Mouse (Mus musculus) forebrain, embryonic 12.5 days (tissue): ENCODE measurements at regions not wholly inside any gene's neighbourhood (a gene's known extent, or its start where the extent isn't known, plus 50 kb on each side); places are given as distances from the start of the nearest gene placed in this dataset.

ENCODE experiments used
- ATAC-seq: fragments of 200-750 bp; cut with Nextera tagmentation; 2 replicates; pipeline ENCODE4 v1.8.0; 2017; ENCODE audit warnings: moderate TSS enrichment; ENCODE audit not compliant: low FRiP score
- H3K27ac ChIP-seq: fragments of 300-500 bp; sonication (generic); 2 replicates; pipeline ENCODE4 v1.5.1; 2016; ENCODE audit warnings: mild to moderate bottlenecking
- H3K27me3 ChIP-seq: fragments of 300-500 bp; sonication (generic); 2 replicates; pipeline ENCODE4 v1.6.1; 2016; ENCODE audit warnings: mild to moderate bottlenecking
- H3K36me3 ChIP-seq: fragments of 300-500 bp; sonication (generic); replicated peaks from 2 replicates; pipeline ENCODE4 v1.6.1; 2016; ENCODE audit warnings: mild to moderate bottlenecking
- H3K4me1 ChIP-seq: fragments of 300-500 bp; sonication (generic); 2 replicates; pipeline ENCODE4 v1.6.1; 2016
- H3K4me2 ChIP-seq: fragments of 300-500 bp; sonication (generic); 2 replicates; pipeline ENCODE4 v1.6.1; 2016; ENCODE audit warnings: mild to moderate bottlenecking, moderate library complexity
- H3K4me3 ChIP-seq: fragments of 300-500 bp; sonication (generic); replicated peaks from 2 replicates; pipeline ENCODE4 v1.5.1; 2016; ENCODE audit warnings: mild to moderate bottlenecking
- H3K9ac ChIP-seq: fragments of 300-500 bp; sonication (generic); 2 replicates; pipeline ENCODE4 v1.6.1; 2016; ENCODE audit warnings: mild to moderate bottlenecking
- H3K9me3 ChIP-seq: fragments of 300-500 bp; sonication (generic); 2 replicates; pipeline ENCODE4 v1.6.1; 2016
- WGBS: fragments of 180-500 bp; shearing (Covaris S2); methylation state at CpG from one replicate; pipeline ENCODE4 v1.1.7; 2016; 5-methylcytosine and 5-hydroxymethylcytosine counted together

DNA sequence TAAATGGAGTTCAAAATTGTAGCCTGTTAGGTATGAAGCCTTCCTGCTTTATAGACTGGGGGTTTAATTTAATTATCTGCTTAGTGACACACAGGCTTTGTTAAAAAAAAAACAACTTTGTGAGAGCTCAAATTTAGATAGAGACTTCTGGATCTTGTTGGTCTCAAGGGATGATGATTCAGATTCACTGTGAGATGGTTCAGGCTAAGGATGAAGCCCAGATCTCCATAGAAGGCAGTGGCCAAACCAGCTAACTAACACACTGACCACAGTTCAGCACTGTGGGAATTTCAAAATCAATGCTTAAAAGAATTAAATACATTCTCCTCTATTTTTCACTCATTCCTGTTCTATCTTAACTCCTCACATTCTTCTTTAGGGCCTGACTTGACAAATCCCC, 395.7 kb upstream of the Zeb2 start:
- no peaks in the 10 kb centered on the region for H3K9me3 ChIP-seq
- H3K27me3 ChIP-seq: no peaks in the 10 kb centered on the region
- H3K36me3 ChIP-seq: no peaks in the 10 kb centered on the region
- H3K4me3 ChIP-seq: no peak overlapping the region
- H3K4me1 ChIP-seq: no peaks in the 10 kb centered on the region
- no peak overlapping the region for H3K4me2 ChIP-seq
- H3K27ac ChIP-seq: no peak overlapping the region
- H3K9ac ChIP-seq: no peak overlapping the region
- no peak for ATAC-seq

DNA sequence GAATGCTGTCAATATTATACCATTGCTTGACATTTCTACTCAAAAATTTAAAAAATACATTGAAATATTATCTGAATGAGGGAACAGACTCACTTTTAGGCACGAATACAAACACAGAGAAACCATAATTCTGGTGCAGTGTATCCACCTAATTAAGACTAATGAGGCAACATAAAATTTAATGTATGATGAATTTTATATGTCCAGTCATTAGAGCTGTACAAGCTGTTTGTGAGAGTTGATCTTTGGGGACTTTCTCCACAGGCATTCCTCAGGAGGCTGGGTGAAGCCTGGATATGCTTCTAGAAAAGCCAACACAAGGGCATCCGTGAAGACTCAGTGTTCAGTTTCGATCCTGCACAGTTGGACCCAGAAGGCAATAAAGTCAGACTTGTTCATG, 394.6 kb upstream of the Zeb2 start:
- Histone ChIP-seq H3K4me2 (no peak overlapping the region), H3K4me3 (no peak overlapping the region), H3K27me3 (no peaks in the 10 kb centered on the region), H3K36me3 (no peaks in the 10 kb centered on the region), H3K4me1 (no peaks in the 10 kb centered on the region), H3K9ac (no peak overlapping the region), H3K9me3 (no peaks in the 10 kb centered on the region), H3K27ac (no peak overlapping the region)
- no peak for ATAC-seq
- 86% methylated on average over 3 of the region's 3 CpGs for WGBS

DNA sequence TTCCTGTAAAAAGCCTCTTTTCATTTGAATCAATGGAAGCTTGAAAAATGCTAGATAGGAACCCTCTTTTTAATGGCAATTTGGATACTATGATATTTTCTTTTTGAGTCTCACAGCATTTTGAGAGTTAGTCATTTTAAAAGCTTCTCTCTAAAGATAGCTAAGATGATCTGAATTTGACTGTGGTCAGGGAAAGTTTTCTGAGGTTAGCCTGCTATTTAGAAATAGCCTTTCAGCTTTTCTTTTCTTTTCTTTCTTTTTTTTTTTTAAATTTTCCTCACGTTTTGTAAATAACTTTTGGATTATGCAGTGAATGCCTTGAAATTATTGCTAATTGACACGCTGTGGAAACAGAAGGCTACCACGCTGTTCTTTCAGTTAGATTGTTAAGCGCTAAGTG, 387.3 kb upstream of the Zeb2 start:
- Histone ChIP-seq H3K9me3 (no peaks in the 10 kb centered on the region), H3K4me3 (no peak overlapping the region), H3K9ac (no peak overlapping the region), H3K36me3 (no peaks in the 10 kb centered on the region), H3K27me3 (no peaks in the 10 kb centered on the region), H3K4me1 (no peaks in the 10 kb centered on the region), H3K27ac (no peak overlapping the region), H3K4me2 (no peak overlapping the region)
- ATAC-seq: no peak
- WGBS: 84% methylated on average over 4 of the region's 4 CpGs

DNA sequence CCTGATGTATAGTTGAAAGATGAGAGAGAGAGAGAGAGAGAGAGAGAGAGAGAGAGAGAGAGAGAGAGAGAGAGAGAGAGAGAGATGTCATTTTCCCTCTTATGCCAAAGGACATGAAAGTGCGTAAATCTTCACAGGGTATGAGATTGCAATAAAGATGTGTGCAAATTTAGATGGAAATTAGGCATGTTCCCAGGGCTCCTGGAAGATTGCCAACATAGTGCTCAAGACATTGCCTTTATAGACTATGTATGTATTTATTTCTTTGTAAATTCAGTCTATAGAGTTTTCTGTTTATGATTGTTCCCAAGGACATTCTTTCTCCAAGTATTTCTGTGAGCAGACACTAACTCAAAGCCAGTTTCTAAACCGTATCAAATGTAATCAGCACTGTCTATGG, 376.5 kb upstream of the Zeb2 start:
- Histone ChIP-seq H3K4me3 (no peak overlapping the region), H3K9me3 (no peaks in the 10 kb centered on the region), H3K9ac (no peak overlapping the region), H3K4me1 (no peaks in the 10 kb centered on the region), H3K4me2 (no peak overlapping the region), H3K27ac (no peak overlapping the region), H3K27me3 (no peaks in the 10 kb centered on the region), H3K36me3 (no peaks in the 10 kb centered on the region)
- WGBS: 88% methylated on average over 2 of the region's 2 CpGs
- ATAC-seq: no peak

DNA sequence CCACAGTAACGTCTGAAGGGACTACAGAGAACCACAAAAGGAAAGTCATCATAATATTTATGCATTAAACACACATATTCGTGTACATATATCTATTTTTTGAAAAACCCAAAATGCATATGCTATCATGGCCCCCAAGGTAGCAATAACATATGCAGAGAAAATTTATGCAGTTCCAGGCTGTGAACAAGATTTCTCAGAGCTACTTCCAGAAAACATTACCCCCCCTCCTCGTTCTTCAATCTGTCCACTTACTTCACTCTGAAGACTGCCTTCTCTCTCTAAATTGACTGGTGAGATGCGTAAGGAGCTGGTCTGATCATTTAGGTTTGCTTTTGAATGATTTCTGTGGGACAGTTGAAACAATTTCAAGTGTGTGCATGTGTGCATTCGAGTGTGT, 369.3 kb upstream of the Zeb2 start:
- Histone ChIP-seq H3K27me3 (no peaks in the 10 kb centered on the region), H3K4me1 (no peaks in the 10 kb centered on the region), H3K4me2 (no peak overlapping the region), H3K9me3 (no peaks in the 10 kb centered on the region), H3K4me3 (no peak overlapping the region), H3K36me3 (no peaks in the 10 kb centered on the region), H3K27ac (no peak overlapping the region), H3K9ac (no peak overlapping the region)
- no peak for ATAC-seq
- WGBS: 87% methylated on average over 5 of the region's 5 CpGs

DNA sequence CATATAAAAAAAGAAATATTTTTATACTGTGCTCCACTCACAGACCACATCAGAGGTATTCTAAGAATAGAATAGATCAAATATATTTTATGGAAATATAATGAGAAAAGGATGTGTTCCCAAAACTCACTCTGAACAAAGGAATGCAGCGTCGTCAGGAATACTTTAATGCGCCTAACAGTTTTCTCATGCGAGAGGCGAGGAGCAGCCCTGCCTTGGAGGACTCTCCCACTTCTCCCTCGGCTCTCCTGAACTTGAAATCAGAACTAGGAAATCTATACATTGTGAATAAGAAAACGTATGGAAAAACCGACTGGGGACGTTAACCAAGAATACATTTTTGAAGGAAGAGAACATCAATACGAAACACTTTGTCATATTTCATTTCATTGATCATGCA, 368.3 kb upstream of the Zeb2 start:
- H3K27ac ChIP-seq: no peak overlapping the region
- no peaks in the 10 kb centered on the region for H3K27me3 ChIP-seq
- no peaks in the 10 kb centered on the region for H3K9me3 ChIP-seq
- no peak overlapping the region for H3K4me3 ChIP-seq
- H3K4me1 ChIP-seq: no peaks in the 10 kb centered on the region
- H3K36me3 ChIP-seq: no peaks in the 10 kb centered on the region
- 66% methylated on average over 10 of the region's 10 CpGs for WGBS
- no peak overlapping the region for H3K9ac ChIP-seq
- no peak overlapping the region for H3K4me2 ChIP-seq
- ATAC-seq: no peak

DNA sequence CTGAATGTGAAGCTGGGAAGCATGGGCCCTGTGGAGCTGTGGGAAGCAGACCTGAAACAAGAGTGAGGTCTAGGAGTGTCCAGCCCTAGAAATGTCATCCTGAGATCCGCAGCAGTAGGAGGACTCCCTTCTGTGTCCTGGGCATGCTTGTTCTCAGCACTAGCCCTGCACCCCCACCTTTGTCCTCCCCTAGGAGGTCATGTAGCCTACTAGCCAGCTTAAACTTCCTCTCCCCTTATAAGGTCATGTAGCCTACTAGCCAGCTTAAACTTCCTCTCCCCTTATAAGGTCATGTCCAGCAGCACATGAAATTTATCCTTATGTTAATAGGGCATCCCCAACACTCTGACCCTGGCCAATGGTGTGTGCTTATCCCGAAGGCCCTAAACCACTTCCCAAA, 363.5 kb upstream of the Zeb2 start:
- no peaks in the 10 kb centered on the region for H3K36me3 ChIP-seq
- 85% methylated on average over 2 of the region's 2 CpGs for WGBS
- H3K4me2 ChIP-seq: no peak overlapping the region
- H3K27me3 ChIP-seq: no peaks in the 10 kb centered on the region
- no peaks in the 10 kb centered on the region for H3K4me1 ChIP-seq
- no peak overlapping the region for H3K9ac ChIP-seq
- no peak for ATAC-seq
- H3K27ac ChIP-seq: no peak overlapping the region
- no peaks in the 10 kb centered on the region for H3K9me3 ChIP-seq
- H3K4me3 ChIP-seq: no peak overlapping the region

DNA sequence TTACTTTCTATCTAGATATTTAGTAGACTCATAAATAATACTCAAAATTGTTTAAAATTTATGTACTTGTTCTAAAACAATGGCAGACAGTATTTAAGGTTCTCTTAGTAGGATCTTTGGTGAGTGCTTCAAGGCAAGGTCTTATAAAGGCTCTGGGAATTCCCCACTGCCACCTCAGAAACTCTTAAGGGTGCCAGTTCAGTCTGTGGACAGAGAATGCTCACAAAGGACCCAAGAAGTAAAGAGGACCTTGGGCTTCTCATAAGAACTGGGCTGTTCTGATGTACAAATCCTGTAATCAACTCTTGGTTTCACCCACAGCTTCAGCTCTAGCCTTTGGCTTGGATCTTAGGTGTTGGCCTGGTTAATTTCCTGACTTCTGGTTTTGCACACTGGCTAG, 358.8 kb upstream of the Zeb2 start:
- Histone ChIP-seq H3K36me3 (no peaks in the 10 kb centered on the region), H3K4me3 (no peak overlapping the region), H3K27me3 (no peaks in the 10 kb centered on the region), H3K27ac (no peak overlapping the region), H3K4me1 (no peaks in the 10 kb centered on the region), H3K4me2 (no peak overlapping the region), H3K9me3 (no peaks in the 10 kb centered on the region), H3K9ac (no peak overlapping the region)
- no peak for ATAC-seq

DNA sequence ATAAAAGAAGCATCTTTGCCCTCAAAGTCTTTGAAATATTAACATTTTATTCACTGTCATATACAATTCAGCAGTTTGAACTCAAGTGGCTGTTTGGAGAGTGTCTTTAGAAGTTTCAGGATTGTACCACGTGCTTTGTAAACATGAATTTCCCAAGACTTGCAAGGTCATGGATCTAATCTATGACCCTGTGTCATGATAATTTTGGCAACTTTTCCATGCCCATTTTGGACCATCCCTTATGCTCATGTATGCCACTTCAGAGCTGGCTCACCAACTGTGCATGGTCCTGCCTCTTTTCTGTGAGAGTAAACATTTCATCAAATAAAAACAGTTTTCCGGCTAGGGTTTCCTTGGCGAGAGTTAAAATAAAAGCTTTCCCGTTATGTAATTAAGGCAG, 347.1 kb upstream of the Zeb2 start:
- no peaks in the 10 kb centered on the region for H3K36me3 ChIP-seq
- no peak overlapping the region for H3K4me3 ChIP-seq
- WGBS: 80% methylated on average over 4 of the region's 4 CpGs
- no peaks in the 10 kb centered on the region for H3K27me3 ChIP-seq
- H3K4me2 ChIP-seq: no peak overlapping the region
- H3K27ac ChIP-seq: no peak overlapping the region
- no peak for ATAC-seq
- no peak overlapping the region for H3K9ac ChIP-seq
- H3K9me3 ChIP-seq: no peaks in the 10 kb centered on the region
- H3K4me1 ChIP-seq: no peaks in the 10 kb centered on the region

DNA sequence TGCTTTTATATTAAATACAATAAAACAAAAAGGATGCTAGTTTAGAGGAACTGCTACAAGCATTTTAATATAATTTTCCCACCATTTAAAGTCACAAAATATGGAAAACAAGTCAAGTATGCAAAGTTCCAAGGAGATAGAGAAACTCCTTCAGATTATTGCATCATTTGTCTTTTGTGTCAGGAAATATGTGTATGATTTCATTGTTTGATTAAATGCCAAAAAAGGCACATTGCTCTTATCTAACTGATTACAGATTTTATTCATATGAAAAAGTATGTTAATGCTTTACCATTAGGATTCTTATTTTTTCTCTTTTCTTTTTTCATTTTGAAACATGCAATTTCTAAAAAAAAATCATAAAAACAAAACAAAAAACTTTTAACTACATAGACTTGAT, 342.2 kb upstream of the Zeb2 start:
- Histone ChIP-seq H3K36me3 (no peaks in the 10 kb centered on the region), H3K4me2 (no peak overlapping the region)

DNA sequence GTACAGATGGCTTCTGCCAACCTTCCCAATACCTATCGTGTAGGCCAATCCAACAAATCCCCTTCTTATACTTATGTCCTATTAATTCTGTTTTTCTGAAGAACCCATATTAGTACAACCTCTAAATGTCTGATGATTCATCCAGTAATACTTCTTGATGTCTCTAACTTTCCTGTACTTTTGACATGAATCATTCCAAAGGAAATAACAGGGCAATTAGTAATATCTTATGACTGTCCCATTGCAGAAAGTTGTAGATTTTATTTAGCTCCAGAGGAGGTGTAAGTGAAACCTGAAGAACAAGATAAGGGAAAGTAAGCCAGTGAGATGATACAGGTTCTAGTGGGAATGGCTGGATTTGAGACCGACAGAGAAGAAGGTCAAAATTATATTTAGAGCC, 337.6 kb upstream of the Zeb2 start:
- WGBS: 87% methylated on average over 2 of the region's 2 CpGs
- Histone ChIP-seq H3K36me3 (no peaks in the 10 kb centered on the region), H3K9me3 (no peaks in the 10 kb centered on the region), H3K27me3 (no peaks in the 10 kb centered on the region), H3K4me1 (no peaks in the 10 kb centered on the region), H3K4me2 (no peak overlapping the region), H3K4me3 (no peak overlapping the region), H3K9ac (no peak overlapping the region), H3K27ac (no peak overlapping the region)
- ATAC-seq: no peak

More for the DNA sequence above, 342.2 kb upstream of the Zeb2 start:
- ATAC-seq: no peak
- Histone ChIP-seq H3K27ac (no peak overlapping the region), H3K9me3 (no peaks in the 10 kb centered on the region), H3K9ac (no peak overlapping the region), H3K4me1 (no peaks in the 10 kb centered on the region), H3K27me3 (no peaks in the 10 kb centered on the region), H3K4me3 (no peak overlapping the region)

DNA sequence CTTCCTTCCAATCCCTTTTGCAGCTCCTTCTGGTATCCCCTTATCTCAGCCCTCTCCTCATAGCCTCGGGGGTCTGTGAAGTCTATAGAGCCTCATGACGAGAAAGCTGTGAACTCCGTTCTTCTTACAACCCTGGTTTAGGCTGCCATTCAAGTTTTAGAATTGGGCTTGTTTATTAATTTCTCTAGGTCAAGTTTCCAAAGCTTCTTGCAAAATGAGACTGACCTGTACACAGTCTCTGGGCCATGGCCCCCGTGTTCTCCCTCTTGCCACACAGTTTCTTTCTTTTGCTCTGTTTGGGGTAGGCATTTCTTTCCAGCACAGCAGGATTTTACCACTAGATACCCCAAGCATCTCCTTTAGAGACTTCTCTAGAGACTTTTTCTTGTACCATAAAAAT, 322.0 kb upstream of the Zeb2 start:
- Histone ChIP-seq H3K36me3 (no peaks in the 10 kb centered on the region), H3K4me1 (peaks cover 14% of the 10 kb centered on the region), H3K27me3 (no peaks in the 10 kb centered on the region), H3K4me2 (no peak overlapping the region), H3K27ac (no peak overlapping the region), H3K4me3 (no peak overlapping the region), H3K9ac (no peak overlapping the region), H3K9me3 (no peaks in the 10 kb centered on the region)
- no peak for ATAC-seq
- 57% methylated on average over 4 of the region's 4 CpGs for WGBS

DNA sequence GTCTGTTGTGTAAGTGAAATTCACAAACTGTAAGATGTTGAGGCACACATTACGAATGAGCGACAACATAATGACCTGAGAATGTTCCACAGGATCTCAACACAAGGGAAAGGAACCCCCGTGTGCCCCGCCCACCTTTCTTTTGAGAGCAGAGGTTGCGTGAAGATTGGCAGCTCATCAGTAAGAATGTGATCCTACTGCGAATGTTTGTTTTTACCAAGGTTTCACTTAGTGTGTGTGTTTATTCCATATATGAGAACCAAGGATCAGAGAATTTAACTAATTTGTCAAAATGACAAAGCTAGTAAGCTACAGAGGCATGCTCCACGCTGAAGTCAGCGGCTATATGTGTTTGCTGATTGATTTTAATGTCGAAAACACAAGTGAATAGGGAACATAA, 321.5 kb upstream of the Zeb2 start:
- no peak overlapping the region for H3K27ac ChIP-seq
- peaks cover 14% of the 10 kb centered on the region for H3K4me1 ChIP-seq
- no peak overlapping the region for H3K4me3 ChIP-seq
- 78% methylated on average over 9 of the region's 9 CpGs for WGBS
- H3K36me3 ChIP-seq: no peaks in the 10 kb centered on the region
- H3K9me3 ChIP-seq: no peaks in the 10 kb centered on the region
- H3K27me3 ChIP-seq: no peaks in the 10 kb centered on the region
- no peak overlapping the region for H3K9ac ChIP-seq
- no peak for ATAC-seq
- no peak overlapping the region for H3K4me2 ChIP-seq
